Mouse (Mus musculus) spleen, adult 2 months (tissue): ENCODE results near the gene Atp6v0b. TPM values are rescaled to one million over a fixed set of nuclear protein-coding genes. Genes with fewer than 3 reads are reported as not detected.

ENCODE experiments used
- DNase-seq, 2 experiments: peaks; one replicate each; pipeline versions ENCODE4 v3.0.0 to v3.0.0-alpha.2; 2012 to 2021; ENCODE audit warnings: low spot score in 2 of 2, low read depth in 1 of 2
- H3K27ac ChIP-seq: fragments of 200-500 bp; 2 replicates; pipeline ENCODE4 v1.5.1; 2012; ENCODE audit warnings: low read length, inconsistent platforms; ENCODE audit not compliant: insufficient read depth
- H3K27me3 ChIP-seq: fragments of 200-500 bp; 2 replicates; pipeline ENCODE4 v1.6.1; 2012; ENCODE audit warnings: mild to moderate bottlenecking, moderate library complexity, low read length, inconsistent platforms; ENCODE audit not compliant: control insufficient read depth, insufficient read depth
- H3K36me3 ChIP-seq: fragments of 200-500 bp; 2 replicates; pipeline ENCODE4 v1.6.1; 2012; ENCODE audit warnings: mild to moderate bottlenecking, low read length, inconsistent platforms; ENCODE audit not compliant: control insufficient read depth, insufficient read depth
- H3K4me1 ChIP-seq: fragments of 200-500 bp; 2 replicates; pipeline ENCODE4 v1.6.1; 2011; ENCODE audit warnings: inconsistent platforms; ENCODE audit not compliant: control insufficient read depth, insufficient read depth, insufficient read length
- H3K4me3 ChIP-seq: fragments of 200-500 bp; 2 replicates; pipeline ENCODE4 v1.5.1; 2011; ENCODE audit warnings: mild to moderate bottlenecking, inconsistent platforms; ENCODE audit not compliant: insufficient read depth, insufficient read length; ENCODE audit errors: extremely low read depth
- CTCF ChIP-seq: fragments of 200-500 bp; IDR thresholded peaks from 2 replicates; pipeline ENCODE4 v1.5.1; 2011; ENCODE audit warnings: mild to moderate bottlenecking, inconsistent platforms; ENCODE audit not compliant: insufficient read depth, insufficient read length, insufficient replicate concordance; ENCODE audit errors: extremely low read depth
- POLR2A ChIP-seq: fragments of 200-500 bp; IDR thresholded peaks from 2 replicates; pipeline ENCODE4 v1.6.1; 2011; ENCODE audit warnings: low read depth, low read length, inconsistent platforms
- WGBS: fragments of 180-500 bp; shearing (Covaris S2); methylation state at CpG from one replicate; pipeline ENCODE4 v1.1.7; 2018; 5-methylcytosine and 5-hydroxymethylcytosine counted together
- polyA plus RNA-seq: library from polyadenylated mRNA; depleted of rRNA; stranded (reverse); fragments of >200 nt; gene quantifications from 2 replicates; pipeline ENCODE4 v1.2.3, GENCODE M21; 2012

Atp6v0b gene
- polyA plus RNA-seq, 1 experiment: 382 TPM

GRCm38 (mm10) chr4:117917402-117917801 is 30.3 kb upstream of the Atp6v0b start:
- WGBS: 83% methylated on average over 4 of the region's 4 CpGs
- no peak for TF ChIP-seq CTCF
- TF ChIP-seq POLR2A: no peak
- Histone ChIP-seq H3K27me3 (no peaks in the 10 kb centered on the region), H3K36me3 (no peaks in the 10 kb centered on the region), H3K27ac (no peak overlapping the region), H3K4me3 (no peak overlapping the region), H3K4me1 (peaks cover 19% of the 10 kb centered on the region)
- DNase-seq: no peak

- TF ChIP-seq CTCF (no peak), POLR2A (no peak)
- no peak for DNase-seq
- no peaks in the 10 kb centered on the region for H3K27me3 ChIP-seq
- H3K4me3 ChIP-seq: no peak overlapping the region
- peaks cover 12% of the 10 kb centered on the region for H3K4me1 ChIP-seq
- no peak overlapping the region for H3K27ac ChIP-seq
- peaks cover 6% of the 10 kb centered on the region for H3K36me3 ChIP-seq
- WGBS: 64% methylated on average over 5 of the region's 5 CpGs
Measured at GRCm38 (mm10) chr4:117916386-117916785, 29.3 kb upstream of the Atp6v0b start.

GRCm38 (mm10) chr4:117915489-117916105 is 28.5 kb upstream of the Atp6v0b start:
- no peak for DNase-seq
- Histone ChIP-seq H3K27me3 (no peaks in the 10 kb centered on the region), H3K4me3 (peak overlapping the region; percentile 86), H3K36me3 (peaks cover 6% of the 10 kb centered on the region), H3K27ac (peak overlapping the region; percentile 92; the same call in 1 of the 2 replicates), H3K4me1 (peaks cover 9% of the 10 kb centered on the region)
- TF ChIP-seq CTCF (no peak), POLR2A (no peak)
- WGBS: under 1% methylated on average over 19 of the region's 19 CpGs

GRCm38 (mm10) chr4:117914591-117915442 is 27.7 kb upstream of the Atp6v0b start, which contains the start of gene Ipo13:
Gene Ipo13, minus strand, starts transcription at chr4:117914999.
- peak within 1 kb of the TSS; percentile 86 for H3K4me3 ChIP-seq
- no peaks in the 10 kb centered on the region for H3K27me3 ChIP-seq
- H3K4me1 ChIP-seq: peaks cover 9% of the 10 kb centered on the region
- WGBS: under 1% methylated on average over 61 of the region's 61 CpGs
- H3K27ac ChIP-seq: peak within 1 kb of the TSS; percentile 92
- TF ChIP-seq POLR2A: peak; percentile 68
- TF ChIP-seq CTCF: no peak
- H3K36me3 ChIP-seq: peaks cover 6% of the 10 kb centered on the region
- DNase-seq: peak; percentile 86 to 94

GRCm38 (mm10) chr4:117914031-117914430 is 26.9 kb upstream of the Atp6v0b start:
- WGBS: 16% methylated on average over 8 of the region's 8 CpGs
- H3K27ac ChIP-seq: no peak overlapping the region
- peak overlapping the region; percentile 86; the same call in 1 of the 2 replicates for H3K4me3 ChIP-seq
- peaks cover 6% of the 10 kb centered on the region for H3K36me3 ChIP-seq
- H3K4me1 ChIP-seq: peaks cover 9% of the 10 kb centered on the region
- DNase-seq: no peak
- H3K27me3 ChIP-seq: no peaks in the 10 kb centered on the region
- TF ChIP-seq CTCF (no peak), POLR2A (no peak)

- Histone ChIP-seq H3K27me3 (no peaks in the 10 kb centered on the region), H3K36me3 (peaks cover 6% of the 10 kb centered on the region), H3K4me1 (peaks cover 6% of the 10 kb centered on the region), H3K4me3 (no peak overlapping the region), H3K27ac (no peak overlapping the region)
- no peak for TF ChIP-seq POLR2A
- TF ChIP-seq CTCF: no peak
- no peak for DNase-seq
- 85% methylated on average over 3 of the region's 3 CpGs for WGBS
Measured at GRCm38 (mm10) chr4:117913421-117913820, 26.3 kb upstream of the Atp6v0b start.
